Mouse (Mus musculus) limb, embryonic 14.5 days (tissue): ENCODE measurements around the gene Mxd1. TPM values are rescaled to one million over a fixed set of nuclear protein-coding genes. Genes with fewer than 3 reads are reported as not detected.

Experiments used
- ATAC-seq: fragments of 200-750 bp; cut with Nextera tagmentation; 2 replicates; pipeline ENCODE4 v1.8.0; 2017; ENCODE audit warnings: low read depth, moderate number of reproducible peaks, moderate TSS enrichment; ENCODE audit not compliant: low FRiP score
- DNase-seq: peaks from one replicate; pipeline ENCODE4 v3.0.0-alpha.2; 2015; ENCODE audit warnings: low spot score
- H3K27ac ChIP-seq: fragments of 300-500 bp; sonication (generic); replicated peaks from 2 replicates; pipeline ENCODE4 v1.5.1; 2014; ENCODE audit warnings: low read depth, mild to moderate bottlenecking, low read length, moderate library complexity, mixed read lengths
- H3K27me3 ChIP-seq: fragments of 300-500 bp; sonication (generic); 2 replicates; pipeline ENCODE4 v1.6.1; 2014; ENCODE audit warnings: low read length, mixed read lengths; ENCODE audit not compliant: control insufficient read depth, insufficient read depth
- H3K36me3 ChIP-seq: fragments of 300-500 bp; sonication (generic); 2 replicates; pipeline ENCODE4 v1.6.1; 2014; ENCODE audit warnings: mild to moderate bottlenecking, low read length, moderate library complexity, mixed read lengths; ENCODE audit not compliant: control insufficient read depth, insufficient read depth
- H3K4me1 ChIP-seq: fragments of 300-500 bp; sonication (generic); 2 replicates; pipeline ENCODE4 v1.6.1; 2014; ENCODE audit warnings: antibody characterized with exemption, low read length, mixed read lengths; ENCODE audit not compliant: control insufficient read depth, insufficient read depth
- H3K4me2 ChIP-seq: fragments of 300-500 bp; sonication (generic); replicated peaks from 2 replicates; pipeline ENCODE4 v1.6.1; 2014; ENCODE audit warnings: low read depth, mild to moderate bottlenecking, low read length, moderate library complexity; ENCODE audit not compliant: severe bottlenecking
- H3K4me3 ChIP-seq: fragments of 300-500 bp; sonication (generic); replicated peaks from 2 replicates; pipeline ENCODE4 v1.5.1; 2014; ENCODE audit warnings: low read length
- H3K9ac ChIP-seq: fragments of 300-500 bp; sonication (generic); 2 replicates; pipeline ENCODE4 v1.6.1; 2014; ENCODE audit warnings: mild to moderate bottlenecking, low read depth, low read length, moderate library complexity; ENCODE audit not compliant: severe bottlenecking
- H3K9me3 ChIP-seq: fragments of 300-500 bp; sonication (generic); 2 replicates; pipeline ENCODE4 v1.6.1; 2016; ENCODE audit warnings: low read length; ENCODE audit not compliant: control insufficient read depth
- POLR2A ChIP-seq: fragments of 200-500 bp; IDR thresholded peaks from 2 replicates; pipeline ENCODE4 v1.8.0; 2012; ENCODE audit warnings: inconsistent platforms, mild to moderate bottlenecking, moderate library complexity, borderline replicate concordance; ENCODE audit not compliant: insufficient read depth, insufficient read length; ENCODE audit errors: extremely low read depth
- WGBS: fragments of 180-500 bp; shearing (Covaris S2); extraction: QIAGEN DNeasy Blood & Tissue Kit; methylation state at CpG from one replicate; pipeline ENCODE4 v1.1.7; 2014; 5-methylcytosine and 5-hydroxymethylcytosine counted together
- polyA plus RNA-seq, 2 experiments: library from polyadenylated mRNA; depleted of rRNA in 1 of 2; stranded (reverse) in 1 of 2; unstranded in 1 of 2; fragments of >200 nt; fragmentation: Nextera tagmentation in 1 of 2; extraction: Ambion mirVana in 1 of 2; gene quantifications; 2 replicates each; pipeline versions ENCODE4 v1.2.1 to v1.2.3; 2012 to 2014

The Mxd1 gene
- polyA plus RNA-seq, 2 experiments = 10.7 to 11.7 TPM

DNA sequence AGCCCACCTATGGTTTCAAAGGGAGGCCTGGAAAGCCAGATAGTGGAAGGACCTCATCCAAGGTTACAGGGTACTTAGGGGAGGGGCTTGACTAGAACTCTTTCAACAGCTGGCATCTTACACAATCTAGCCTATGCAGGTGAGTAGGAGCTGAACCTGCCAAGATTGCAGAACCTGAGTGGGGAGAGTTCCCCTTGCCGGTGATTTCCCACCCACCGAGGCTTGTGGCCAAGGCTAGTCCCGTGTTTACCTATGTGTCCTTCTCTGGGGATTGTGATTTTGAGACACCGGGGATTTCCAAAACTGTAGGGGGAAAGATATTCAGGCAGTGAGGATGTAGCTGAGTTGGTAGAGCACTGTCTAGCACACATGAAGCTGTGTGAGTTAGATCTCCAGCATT lies 53.7 kb downstream of the Mxd1 start:
- Histone ChIP-seq H3K36me3 (no peaks in the 10 kb centered on the region), H3K9me3 (no peaks in the 10 kb centered on the region), H3K4me1 (no peaks in the 10 kb centered on the region), H3K9ac (no peak overlapping the region), H3K4me3 (no peak overlapping the region), H3K4me2 (no peak overlapping the region), H3K27ac (no peak overlapping the region), H3K27me3 (no peaks in the 10 kb centered on the region)
- WGBS = 89% methylated on average over 4 of the region's 4 CpGs
- no peak for TF ChIP-seq POLR2A
- no peak for ATAC-seq
- no peak for DNase-seq

DNA sequence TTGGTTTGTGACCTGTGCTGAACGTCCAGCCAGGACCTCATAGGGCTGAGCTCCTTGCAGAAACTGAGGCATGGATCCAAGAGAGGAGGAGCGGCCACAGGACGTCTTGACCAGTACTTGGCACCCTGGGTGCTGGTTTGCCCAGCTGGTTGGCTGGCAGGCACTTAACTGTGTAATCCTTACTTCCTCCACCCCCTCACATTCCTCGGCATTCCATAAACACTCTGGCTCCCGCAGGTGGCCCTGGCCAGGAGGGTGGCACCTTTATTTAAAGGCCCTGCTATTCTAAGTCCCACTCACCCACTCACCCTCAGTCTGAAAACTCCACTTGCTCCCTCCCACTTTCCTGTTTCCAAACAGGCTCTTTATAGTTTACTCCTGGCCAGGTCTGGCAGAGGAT lies 58.2 kb downstream of the Mxd1 start:
- no peak overlapping the region for H3K4me2 ChIP-seq
- TF ChIP-seq POLR2A = no peak
- ATAC-seq (no peak), DNase-seq (no peak)
- 30% methylated on average over 5 of the region's 5 CpGs for WGBS
- no peak overlapping the region for H3K27ac ChIP-seq
- H3K4me1 ChIP-seq = no peaks in the 10 kb centered on the region
- H3K36me3 ChIP-seq = no peaks in the 10 kb centered on the region
- H3K4me3 ChIP-seq = no peak overlapping the region
- no peaks in the 10 kb centered on the region for H3K27me3 ChIP-seq
- H3K9me3 ChIP-seq = no peaks in the 10 kb centered on the region
- no peak overlapping the region for H3K9ac ChIP-seq

DNA sequence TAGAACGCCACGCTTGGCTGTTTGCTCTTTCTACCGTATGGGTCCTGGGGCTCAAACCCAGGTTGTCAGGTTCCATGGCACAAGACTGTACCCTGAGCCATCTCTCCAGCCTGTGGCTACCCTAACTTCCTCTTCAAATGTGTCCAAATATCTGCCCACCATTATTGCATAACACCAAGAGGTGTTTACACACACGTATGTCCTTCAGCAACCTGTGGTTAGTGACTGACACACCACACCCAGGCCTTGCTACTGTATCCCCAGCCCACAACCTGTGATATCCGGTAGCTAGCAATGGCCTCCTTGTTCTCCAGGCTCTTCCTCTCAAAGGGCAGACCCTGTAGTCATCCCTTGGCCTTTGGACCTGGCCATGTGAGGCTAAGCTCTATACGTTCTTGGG lies 59.7 kb downstream of the Mxd1 start:
- Histone ChIP-seq H3K9ac (no peak overlapping the region), H3K9me3 (no peaks in the 10 kb centered on the region), H3K4me2 (no peak overlapping the region), H3K36me3 (no peaks in the 10 kb centered on the region), H3K4me1 (no peaks in the 10 kb centered on the region), H3K27me3 (no peaks in the 10 kb centered on the region), H3K27ac (no peak overlapping the region), H3K4me3 (no peak overlapping the region)
- DNase-seq (no peak), ATAC-seq (no peak)
- 95% methylated on average over 6 of the region's 6 CpGs for WGBS
- no peak for TF ChIP-seq POLR2A

DNA sequence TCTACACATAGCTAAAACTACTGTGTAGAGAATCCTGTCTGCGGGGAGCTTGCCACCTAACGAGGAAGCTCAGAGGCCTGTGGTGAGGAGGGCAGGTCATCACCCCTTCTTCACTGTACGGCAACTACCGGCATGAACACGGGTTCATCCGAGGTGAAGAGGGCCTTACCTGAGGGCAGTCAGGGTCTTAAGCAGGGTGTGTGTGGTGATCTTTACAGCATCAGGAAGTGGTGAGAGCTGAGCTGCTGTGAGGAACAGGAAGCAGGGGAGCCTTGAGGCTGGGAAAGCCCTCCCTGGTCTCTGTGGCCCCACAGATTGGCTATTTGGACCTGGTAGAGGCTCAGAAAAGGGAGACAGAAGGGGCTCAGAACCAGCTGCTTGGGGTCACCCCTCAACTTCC lies 61.5 kb downstream of the Mxd1 start:
- Histone ChIP-seq H3K4me2 (no peak overlapping the region), H3K4me1 (no peaks in the 10 kb centered on the region), H3K9me3 (no peaks in the 10 kb centered on the region), H3K27ac (no peak overlapping the region), H3K27me3 (no peaks in the 10 kb centered on the region), H3K4me3 (no peak overlapping the region), H3K36me3 (no peaks in the 10 kb centered on the region), H3K9ac (no peak overlapping the region)
- WGBS = 70% methylated on average over 6 of the region's 6 CpGs
- ATAC-seq = no peak
- DNase-seq = no peak
- TF ChIP-seq POLR2A = no peak

DNA sequence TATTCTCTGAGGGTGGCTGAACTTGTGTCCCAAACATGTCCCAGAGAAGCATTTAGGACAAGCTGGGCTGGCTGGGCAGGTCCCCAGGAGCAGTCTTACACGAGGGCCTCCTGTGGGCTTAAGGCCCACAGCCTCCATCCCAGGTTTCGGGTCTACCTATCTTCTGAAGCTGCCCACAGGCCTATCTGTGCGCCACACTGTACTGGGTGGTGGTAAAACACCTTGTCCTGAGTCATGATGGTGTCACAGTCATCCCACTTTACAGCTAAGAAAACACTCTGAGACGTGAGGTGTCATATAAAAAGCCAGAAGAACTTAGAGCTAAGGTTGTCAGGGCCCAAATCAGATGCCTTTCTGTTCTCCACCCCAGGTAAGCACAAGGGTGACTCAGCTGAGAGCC lies 62.7 kb downstream of the Mxd1 start:
- Histone ChIP-seq H3K9ac (no peak overlapping the region), H3K36me3 (no peaks in the 10 kb centered on the region), H3K4me2 (no peak overlapping the region), H3K9me3 (no peaks in the 10 kb centered on the region), H3K27me3 (no peaks in the 10 kb centered on the region), H3K4me1 (no peaks in the 10 kb centered on the region), H3K27ac (no peak overlapping the region), H3K4me3 (no peak overlapping the region)
- WGBS = 83% methylated on average over 4 of the region's 4 CpGs
- DNase-seq (no peak), ATAC-seq (no peak)
- no peak for TF ChIP-seq POLR2A

DNA sequence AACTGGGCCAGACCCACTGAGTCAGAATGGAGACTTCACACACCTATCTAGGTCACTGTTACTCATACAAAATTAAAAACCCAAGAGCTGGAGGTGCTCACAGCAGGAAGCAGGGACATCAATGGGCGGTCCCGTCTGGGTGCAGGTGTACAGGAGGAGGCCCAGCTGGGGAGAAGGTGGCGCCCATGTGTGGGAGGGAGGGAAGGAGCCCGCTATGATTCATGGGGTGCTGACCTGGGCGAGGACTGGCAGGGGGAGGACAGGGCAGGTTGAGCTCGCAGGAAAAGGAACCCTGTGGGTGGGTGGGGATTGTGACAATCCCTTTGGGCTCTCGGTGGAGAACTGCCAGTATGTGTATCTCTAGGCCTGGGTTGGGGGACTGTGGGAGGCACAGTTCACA lies 63.7 kb downstream of the Mxd1 start:
- ATAC-seq (no peak), DNase-seq (no peak)
- peaks cover 2% of the 10 kb centered on the region for H3K4me1 ChIP-seq
- no peaks in the 10 kb centered on the region for H3K9me3 ChIP-seq
- no peaks in the 10 kb centered on the region for H3K27me3 ChIP-seq
- 70% methylated on average over 7 of the region's 7 CpGs for WGBS
- H3K27ac ChIP-seq = no peak overlapping the region
- no peak overlapping the region for H3K4me3 ChIP-seq
- H3K36me3 ChIP-seq = no peaks in the 10 kb centered on the region
- no peak for TF ChIP-seq POLR2A
- no peak overlapping the region for H3K9ac ChIP-seq
- no peak overlapping the region for H3K4me2 ChIP-seq
